Mouse (Mus musculus): ENCODE data around the gene Agpat3.

DNA sequence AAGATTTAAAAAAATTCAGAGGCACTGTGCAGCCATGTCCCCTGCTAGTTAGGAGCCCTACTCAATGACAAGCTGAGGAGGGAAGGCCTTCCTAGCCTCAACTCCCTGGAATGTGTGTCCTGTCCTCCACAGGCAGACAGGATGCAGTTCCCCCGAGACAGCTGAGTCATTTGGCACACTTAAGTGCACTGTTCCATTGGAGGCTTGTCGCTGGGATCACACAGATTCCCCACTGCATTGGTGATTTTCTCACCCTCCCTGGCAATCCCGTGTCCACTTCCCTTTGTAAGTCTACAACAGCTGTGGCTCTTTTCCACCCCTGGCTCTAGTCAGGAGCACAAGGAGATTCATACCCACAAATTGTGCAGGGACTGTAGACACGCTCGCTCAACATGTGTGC lies 14.1 kb downstream of the Agpat3 start:
- TF ChIP-seq CTCF (IDR thresholded peaks at IDR 0.05; ENCODE audit: control insufficient read depth, insufficient read depth, insufficient read length) (no peak), MYOD1 (IDR thresholded peaks at IDR 0.05; ENCODE audit: control insufficient read depth, insufficient read length, low read depth) (peak; percentile 59)

All from C2C12 (cell line).